Mouse (Mus musculus) neural tube, embryonic 13.5 days (tissue): Measurements from ENCODE around the gene Lypd6. TPM values are rescaled to one million over a fixed set of nuclear protein-coding genes. Genes with fewer than 3 reads are reported as not detected.

Source experiments
- ATAC-seq: fragments of 200-750 bp; cut with Nextera tagmentation; 2 replicates; pipeline ENCODE4 v1.8.0; 2017; ENCODE audit warnings: low read depth, mild to moderate bottlenecking, moderate TSS enrichment, moderate library complexity
- H3K27ac ChIP-seq: fragments of 300-500 bp; sonication (generic); replicated peaks from 2 replicates; pipeline ENCODE4 v1.5.1; 2015; ENCODE audit warnings: moderate library complexity, mild to moderate bottlenecking, inconsistent platforms
- H3K27me3 ChIP-seq: fragments of 300-500 bp; sonication (generic); 2 replicates; pipeline ENCODE4 v1.6.1; 2015; ENCODE audit warnings: mild to moderate bottlenecking, inconsistent platforms
- H3K36me3 ChIP-seq: fragments of 300-500 bp; sonication (generic); 2 replicates; pipeline ENCODE4 v1.6.1; 2015; ENCODE audit warnings: mild to moderate bottlenecking, inconsistent platforms
- H3K4me1 ChIP-seq: fragments of 300-500 bp; sonication (generic); replicated peaks from 2 replicates; pipeline ENCODE4 v1.6.1; 2015; ENCODE audit warnings: inconsistent platforms
- H3K4me2 ChIP-seq: fragments of 300-500 bp; sonication (generic); 2 replicates; pipeline ENCODE4 v1.6.1; 2015; ENCODE audit warnings: inconsistent platforms, mild to moderate bottlenecking, moderate library complexity
- H3K4me3 ChIP-seq: fragments of 300-500 bp; sonication (generic); 2 replicates; pipeline ENCODE4 v1.5.1; 2015; ENCODE audit warnings: mild to moderate bottlenecking, inconsistent platforms
- H3K9ac ChIP-seq: fragments of 300-500 bp; sonication (generic); 2 replicates; pipeline ENCODE4 v1.6.1; 2015; ENCODE audit warnings: moderate library complexity, mild to moderate bottlenecking, inconsistent platforms
- H3K9me3 ChIP-seq: fragments of 300-500 bp; sonication (generic); 2 replicates; pipeline ENCODE4 v1.6.1; 2016; ENCODE audit warnings: inconsistent platforms
- WGBS: fragments of 180-500 bp; shearing (Covaris S2); methylation state at CpG from one replicate; pipeline ENCODE4 v1.1.7; 2015; 5-methylcytosine and 5-hydroxymethylcytosine counted together
- polyA plus RNA-seq: library from polyadenylated mRNA; unstranded; fragments of >200 nt; fragmentation: Nextera tagmentation; extraction: Ambion mirVana; gene quantifications from 2 replicates; pipeline ENCODE4 v1.2.1, GENCODE M21; 2015

Gene Lypd6
- polyA plus RNA-seq, 1 experiment from 2014 or later = 6.4 TPM

DNA sequence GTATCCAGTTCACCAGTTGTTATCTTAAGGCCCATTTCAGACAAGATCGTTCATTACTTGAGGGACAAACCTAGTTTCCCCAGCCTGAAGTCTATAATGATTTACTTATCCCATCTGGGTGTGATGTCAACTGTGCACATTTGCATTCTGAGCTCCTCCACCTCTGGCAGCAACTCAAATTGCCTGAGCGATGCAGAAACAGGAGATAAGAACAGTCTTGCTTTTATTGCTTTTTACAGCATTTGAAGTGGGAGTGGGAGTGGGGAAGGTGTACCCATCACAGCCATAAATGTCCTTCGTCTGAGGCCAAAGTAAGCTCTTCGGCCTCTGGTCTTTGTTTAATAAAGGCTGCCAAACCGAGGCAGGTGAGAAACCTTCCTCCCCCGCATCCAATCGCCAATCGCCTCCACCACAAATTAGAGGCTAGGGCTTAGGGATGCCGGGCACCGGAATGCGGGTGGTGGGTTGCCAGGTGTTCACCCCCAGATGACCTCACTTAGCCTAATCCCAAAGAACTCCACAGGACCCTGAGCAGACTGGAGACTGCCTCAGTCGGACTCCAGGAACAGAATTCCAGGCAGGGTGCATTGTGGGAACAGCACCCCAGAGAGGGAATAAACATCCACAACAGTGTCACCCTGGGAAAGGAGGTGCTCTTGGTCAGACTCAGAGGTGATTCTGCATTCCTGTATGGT lies 120.6 kb downstream of the Lypd6 start:
- 15% methylated on average over 12 of the region's 12 CpGs for WGBS
- H3K27ac ChIP-seq = 0 out of 2 replicates have a peak overlapping the region, but pooled peaks have one; percentile 38
- H3K27me3 ChIP-seq = no peaks in the 10 kb centered on the region
- H3K4me3 ChIP-seq = no peak overlapping the region
- no peaks in the 10 kb centered on the region for H3K9me3 ChIP-seq
- 0 out of 2 replicates have a peak overlapping the region, but pooled peaks have one; percentile 34 for H3K9ac ChIP-seq
- H3K36me3 ChIP-seq = no peaks in the 10 kb centered on the region
- peak overlapping the region; percentile 29 for H3K4me2 ChIP-seq
- no peak for ATAC-seq
- peaks cover 7% of the 10 kb centered on the region for H3K4me1 ChIP-seq

- peaks cover 7% of the 10 kb centered on the region for H3K4me1 ChIP-seq
- H3K36me3 ChIP-seq = no peaks in the 10 kb centered on the region
- no peaks in the 10 kb centered on the region for H3K9me3 ChIP-seq
- H3K9ac ChIP-seq = no peak overlapping the region
- ATAC-seq = no peak
- WGBS = 80% methylated on average over 3 of the region's 3 CpGs
- no peaks in the 10 kb centered on the region for H3K27me3 ChIP-seq
- H3K4me2 ChIP-seq = no peak overlapping the region
- H3K4me3 ChIP-seq = no peak overlapping the region
- H3K27ac ChIP-seq = no peak overlapping the region
Measured at GRCm38 (mm10) chr2:50188856-50189255, 122.6 kb downstream of the Lypd6 start.

DNA sequence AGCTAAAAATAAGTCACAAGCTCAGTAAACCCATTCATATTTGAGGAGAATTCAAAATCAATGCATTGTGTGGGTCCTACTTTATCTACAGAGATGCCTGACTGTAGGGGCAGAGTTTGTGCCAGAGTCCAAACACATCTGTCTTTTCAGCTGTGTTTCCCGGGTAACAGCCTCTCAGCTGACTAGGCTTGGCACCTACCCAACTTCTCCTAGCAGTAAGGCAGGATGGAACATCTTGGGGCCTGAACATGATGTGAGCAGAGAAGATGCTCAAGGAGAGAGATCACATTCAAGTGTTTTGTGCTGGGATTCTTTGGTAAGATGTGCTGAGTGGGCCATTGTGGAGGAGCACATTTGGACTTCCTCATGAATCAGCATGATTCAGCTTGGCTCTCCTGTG lies 130.5 kb downstream of the Lypd6 start:
- H3K9me3 ChIP-seq = no peaks in the 10 kb centered on the region
- H3K36me3 ChIP-seq = no peaks in the 10 kb centered on the region
- no peak for ATAC-seq
- H3K4me3 ChIP-seq = no peak overlapping the region
- WGBS = 61% methylated on average over 1 of the region's 1 CpGs
- no peak overlapping the region for H3K9ac ChIP-seq
- H3K27me3 ChIP-seq = no peaks in the 10 kb centered on the region
- H3K4me1 ChIP-seq = peaks cover 7% of the 10 kb centered on the region
- H3K4me2 ChIP-seq = no peak overlapping the region
- no peak overlapping the region for H3K27ac ChIP-seq

DNA sequence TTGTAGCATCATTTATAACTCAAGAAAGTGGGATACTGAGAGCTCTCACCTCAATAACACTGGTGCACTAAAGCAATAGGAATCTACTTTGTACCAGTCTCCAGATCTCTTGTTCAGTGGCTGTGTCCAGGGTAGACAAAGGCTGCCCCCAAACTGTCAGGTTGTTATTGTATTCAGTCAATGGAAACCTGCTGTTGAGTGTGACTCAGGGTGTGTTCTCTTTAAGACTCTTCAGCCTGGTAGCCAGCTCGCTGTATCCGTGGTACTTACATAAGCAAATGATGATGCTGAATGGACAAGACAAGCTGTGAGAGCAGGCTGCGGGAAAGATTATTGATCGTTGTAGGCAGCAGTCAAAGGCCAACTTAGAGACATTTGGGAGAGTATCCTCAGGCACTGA lies 131.6 kb downstream of the Lypd6 start:
- 80% methylated on average over 4 of the region's 4 CpGs for WGBS

GRCm38 (mm10) chr2:50200541-50200940 lies 134.3 kb downstream of the Lypd6 start:
- Histone ChIP-seq H3K36me3 (no peaks in the 10 kb centered on the region), H3K27me3 (no peaks in the 10 kb centered on the region), H3K27ac (no peak overlapping the region), H3K9me3 (no peaks in the 10 kb centered on the region), H3K4me3 (no peak overlapping the region), H3K9ac (no peak overlapping the region), H3K4me1 (peaks cover 7% of the 10 kb centered on the region), H3K4me2 (no peak overlapping the region)
- 79% methylated on average over 2 of the region's 2 CpGs for WGBS
- no peak for ATAC-seq

More for the DNA sequence above, 131.6 kb downstream of the Lypd6 start:
- Histone ChIP-seq H3K4me2 (no peak overlapping the region), H3K9me3 (no peaks in the 10 kb centered on the region), H3K4me3 (no peak overlapping the region), H3K27ac (no peak overlapping the region), H3K9ac (no peak overlapping the region), H3K4me1 (peaks cover 7% of the 10 kb centered on the region), H3K27me3 (no peaks in the 10 kb centered on the region), H3K36me3 (no peaks in the 10 kb centered on the region)
- no peak for ATAC-seq

- Histone ChIP-seq H3K4me3 (no peak overlapping the region), H3K4me2 (no peak overlapping the region), H3K4me1 (no peaks in the 10 kb centered on the region), H3K9ac (no peak overlapping the region), H3K9me3 (no peaks in the 10 kb centered on the region), H3K36me3 (no peaks in the 10 kb centered on the region), H3K27ac (no peak overlapping the region), H3K27me3 (no peaks in the 10 kb centered on the region)
- ATAC-seq = no peak
- 90% methylated on average over 7 of the region's 7 CpGs for WGBS
Measured at GRCm38 (mm10) chr2:50220574-50220973, 154.3 kb downstream of the Lypd6 start.

- Histone ChIP-seq H3K4me1 (no peaks in the 10 kb centered on the region), H3K4me2 (no peak overlapping the region), H3K9ac (no peak overlapping the region), H3K4me3 (no peak overlapping the region), H3K9me3 (no peaks in the 10 kb centered on the region), H3K36me3 (no peaks in the 10 kb centered on the region), H3K27ac (no peak overlapping the region), H3K27me3 (no peaks in the 10 kb centered on the region)
- 88% methylated on average over 4 of the region's 4 CpGs for WGBS
- no peak for ATAC-seq
Measured at GRCm38 (mm10) chr2:50225019-50225418, 158.8 kb downstream of the Lypd6 start.

- Histone ChIP-seq H3K27me3 (no peaks in the 10 kb centered on the region), H3K27ac (no peak overlapping the region), H3K36me3 (no peaks in the 10 kb centered on the region), H3K4me1 (no peaks in the 10 kb centered on the region), H3K4me3 (no peak overlapping the region), H3K4me2 (no peak overlapping the region), H3K9me3 (no peaks in the 10 kb centered on the region), H3K9ac (no peak overlapping the region)
- 88% methylated on average over 8 of the region's 8 CpGs for WGBS
- no peak for ATAC-seq
Measured at GRCm38 (mm10) chr2:50233491-50233890, 167.3 kb downstream of the Lypd6 start.

Other genes starting within 250 kb of the Lypd6 start
- gene Mmadhc, start 230.4 kb downstream of the Lypd6 start, polyA plus RNA-seq = 143 and 157 TPM in 2 replicates